Mouse (Mus musculus) testis, adult 10 weeks (tissue): ENCODE measurements around the gene Ttyh2. TPM values are rescaled to one million over a fixed set of nuclear protein-coding genes. Genes with fewer than 3 reads are reported as not detected.

ENCODE experiments used
- polyA plus RNA-seq: library from polyadenylated mRNA; stranded (reverse); fragments of 350-450 nt; fragmentation: Illumina TruSeq; extraction: RNeasy Lipid Tissue Mini Kit (QIAGEN cat#74804); gene quantifications from one replicate; pipeline ENCODE4 v1.2.3, GENCODE M21; 2014; ENCODE audit warnings: low read depth, low replicate concordance

Ttyh2 gene
- polyA plus RNA-seq = 1.5 TPM

DNA sequence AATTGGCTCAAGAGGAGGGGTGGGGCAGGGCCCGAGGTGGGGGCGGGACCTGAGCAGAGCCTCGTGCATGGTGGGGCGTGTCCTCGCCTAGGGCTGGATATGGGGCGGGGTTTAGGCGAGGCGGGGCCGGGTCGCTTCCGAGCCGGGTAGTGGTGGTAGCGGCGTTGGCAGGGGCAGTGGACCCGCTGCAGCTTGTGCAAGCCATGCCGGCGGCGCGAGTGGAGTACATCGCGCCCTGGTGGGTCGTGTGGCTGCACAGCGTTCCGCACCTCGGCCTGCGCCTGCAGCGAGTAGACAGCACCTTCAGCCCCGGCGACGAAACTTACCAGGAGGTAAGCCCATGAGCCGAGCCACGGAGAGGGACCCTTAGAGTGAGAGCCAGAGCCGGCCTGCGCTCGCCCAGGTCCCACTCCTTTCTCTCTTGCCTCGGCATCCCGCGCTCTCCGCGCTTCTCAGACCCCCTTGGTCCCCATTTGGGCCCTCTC, at the start of gene Ttyh2:
Gene Ttyh2, plus strand, starts transcription at position 91 of the 485 bp plus-strand sequence.

DNA sequence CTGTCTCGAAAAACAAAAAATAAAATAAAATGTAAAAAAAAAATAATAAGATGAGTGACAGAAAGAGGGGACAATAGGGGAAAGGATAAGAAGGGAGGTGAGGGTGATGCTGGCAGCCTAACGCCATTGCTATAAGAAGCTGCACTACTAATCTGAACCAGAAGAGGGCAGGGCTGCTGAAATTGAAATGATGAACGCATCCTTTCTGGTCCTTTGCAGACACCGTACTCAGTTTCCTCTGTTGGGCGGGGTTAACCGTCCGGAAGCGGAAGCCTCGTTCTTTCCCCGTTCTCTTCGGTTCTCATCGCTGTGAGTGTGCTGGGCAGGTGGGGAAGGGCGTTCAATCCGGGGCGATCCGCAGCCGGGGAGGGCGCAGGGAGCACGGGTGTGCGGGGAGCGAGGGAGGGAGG, 6.9 kb upstream of the Ttyh2 start, which contains the start of gene Rpl38:
Gene Rpl38, plus strand, starts transcription at position 224 of the 410 bp plus-strand sequence.

DNA sequence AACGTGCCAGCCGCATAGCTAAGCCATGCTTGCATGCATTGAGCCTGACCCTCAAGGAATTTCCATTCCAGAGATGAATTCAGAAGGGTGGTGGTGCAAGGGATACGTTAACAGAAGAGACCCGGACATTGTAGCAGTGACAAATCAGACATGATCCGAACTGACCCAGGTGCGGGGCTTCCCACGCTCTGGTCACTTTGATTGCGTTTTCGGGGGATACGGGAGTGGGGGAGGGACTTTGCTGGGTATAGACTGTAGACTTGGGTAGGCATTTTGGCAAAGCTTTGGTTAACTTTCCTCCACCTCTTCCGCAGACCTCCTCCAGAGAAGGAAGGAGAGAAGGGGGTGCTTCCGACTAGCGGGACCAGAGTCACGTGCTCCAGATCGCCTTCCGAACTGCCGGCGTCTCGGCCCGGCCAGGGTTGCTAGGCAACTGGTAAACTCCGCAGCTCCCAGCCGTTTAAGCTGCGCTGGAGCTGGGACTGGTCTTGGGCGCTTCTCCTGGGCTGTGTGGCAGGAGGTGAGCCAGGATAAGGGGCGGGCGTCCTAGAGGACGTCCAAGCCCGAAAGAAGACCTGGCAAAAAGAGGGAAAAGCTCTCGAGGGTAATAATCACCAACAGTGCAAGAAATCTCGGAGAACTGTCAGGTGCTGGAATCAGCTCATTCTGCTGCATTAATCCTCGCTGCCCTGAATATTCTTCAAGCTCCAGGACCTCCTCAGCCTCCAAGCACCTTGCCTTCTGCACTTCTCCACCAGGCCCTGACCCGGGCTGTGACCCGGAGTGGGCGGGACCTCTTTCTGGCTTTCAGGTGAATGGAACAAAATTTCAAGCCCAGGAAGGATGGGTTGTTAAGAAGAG, 52.0 kb downstream of the Ttyh2 start, which contains the start of gene Dnaic2:
Gene Dnaic2, plus strand, starts transcription at position 444 of the 861 bp plus-strand sequence.

DNA sequence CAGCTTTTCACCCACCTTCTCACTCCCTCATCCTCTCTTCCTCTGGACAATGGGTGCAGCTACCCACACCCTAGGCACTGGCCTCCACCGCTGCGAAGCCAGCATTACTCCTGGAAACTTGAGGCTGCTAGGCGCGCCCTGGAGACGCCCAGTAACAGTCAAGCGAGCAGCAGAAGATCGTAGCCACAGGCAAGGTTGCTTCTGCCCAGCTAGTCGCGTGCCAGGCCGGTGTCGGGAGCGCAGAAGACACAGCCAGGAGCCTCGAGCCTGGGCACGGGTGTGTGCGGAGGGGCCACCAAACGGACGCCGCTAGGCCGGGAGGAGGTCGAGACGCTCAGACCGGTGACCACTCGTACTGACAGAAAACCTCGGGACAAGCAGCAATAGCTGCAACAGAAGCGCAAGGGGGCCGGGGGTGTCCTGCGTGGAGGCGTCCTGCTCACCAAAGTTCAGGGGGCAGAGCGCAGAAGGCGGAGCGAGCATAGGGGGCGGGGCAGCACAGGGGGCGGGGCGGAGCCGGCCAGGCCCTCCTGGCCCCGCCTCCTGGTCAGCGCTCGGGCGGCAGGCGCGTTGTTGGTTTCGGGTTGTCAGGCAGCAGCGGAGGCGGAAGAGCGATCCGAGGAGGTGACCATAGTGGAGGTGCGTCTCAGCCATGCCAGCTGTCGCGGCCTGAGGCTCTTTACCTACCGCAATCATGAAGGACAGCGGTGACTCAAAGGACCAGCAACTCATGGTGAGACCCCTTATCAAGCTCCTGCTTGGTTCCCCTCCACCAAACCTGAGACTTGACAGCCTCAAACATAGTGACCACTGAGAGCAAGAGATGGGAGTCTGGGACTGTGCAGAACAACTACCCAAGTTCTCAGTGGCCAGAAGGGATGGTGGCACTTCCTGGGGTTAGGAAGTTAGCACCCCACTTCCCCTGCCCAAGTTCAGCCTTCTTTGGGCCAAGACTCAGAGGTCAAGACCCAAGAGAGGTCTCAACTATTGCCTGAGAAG, 89.9 kb downstream of the Ttyh2 start, which contains the start of gene Kif19a:
Gene Kif19a, plus strand, starts transcription at position 569 of the 999 bp plus-strand sequence.

Other genes with a start within 250 kb of the Ttyh2 start
- gene Rpl38, start 6.9 kb upstream of the Ttyh2 start, polyA plus RNA-seq = 144 TPM
- gene Dnaic2, start 52.0 kb downstream of the Ttyh2 start, polyA plus RNA-seq = 11.2 TPM
- 0.29 TPM for gene Kif19a, start 90.0 kb downstream of the Ttyh2 start, polyA plus RNA-seq
- gene Btbd17, start 120.5 kb downstream of the Ttyh2 start, polyA plus RNA-seq = not detected
- gene Gpr142, start 123.5 kb downstream of the Ttyh2 start, polyA plus RNA-seq = not detected
- gene Gprc5c, start 175.7 kb downstream of the Ttyh2 start, polyA plus RNA-seq = 0.07 TPM
- gene Cd300a, start 214.6 kb downstream of the Ttyh2 start, polyA plus RNA-seq = 0.24 TPM